Mouse (Mus musculus) olfactory bulb, adult 2 months (tissue): Measurements from ENCODE around the gene Rsf1.

Experiments
- CTCF ChIP-seq: fragments of 200-500 bp; IDR thresholded peaks from 2 replicates; pipeline ENCODE4 v1.5.1; 2012; ENCODE audit warnings: low read depth, mild to moderate bottlenecking, low read length, moderate library complexity; ENCODE audit not compliant: insufficient read depth
- POLR2A ChIP-seq: fragments of 200-500 bp; IDR thresholded peaks from 2 replicates; pipeline ENCODE4 v1.6.1; 2012; ENCODE audit warnings: mild to moderate bottlenecking, low read depth, low read length, moderate library complexity; ENCODE audit not compliant: insufficient read depth

- no peak for TF ChIP-seq POLR2A
- TF ChIP-seq CTCF: no peak
Observed at GRCm38 (mm10) chr7:97588506-97588905, 8.8 kb downstream of the Rsf1 start.
